Mouse (Mus musculus) myocyte (in vitro differentiated cells): ENCODE results near the gene Bin2.

Source experiments
- MAX ChIP-seq: IDR thresholded peaks from one replicate; pipeline ENCODE4 v1.6.1; 2011; ENCODE audit warnings: low read depth, mild to moderate bottlenecking, control low read depth
- POLR2A ChIP-seq: IDR thresholded peaks from one replicate; pipeline ENCODE4 v1.6.1; 2011; ENCODE audit warnings: low read depth, mild to moderate bottlenecking, control low read depth, moderate library complexity; ENCODE audit not compliant: insufficient read length
- POLR2AphosphoS2 ChIP-seq: IDR thresholded peaks from one replicate; pipeline ENCODE4 v1.6.1; 2011; ENCODE audit warnings: low read depth, control low read depth; ENCODE audit not compliant: insufficient read length
- USF1 ChIP-seq: IDR thresholded peaks from one replicate; pipeline ENCODE4 v1.6.1; 2011; ENCODE audit warnings: low read depth, mild to moderate bottlenecking, control low read depth, moderate library complexity

GRCm38 (mm10) chr15:100601669-100602068 lies 67.7 kb downstream of the Bin2 start:
- TF ChIP-seq POLR2A (no peak), POLR2AphosphoS2 (no peak), MAX (no peak), USF1 (no peak)
